Mouse (Mus musculus): ENCODE results near the gene Csdc2. TPM values are rescaled to one million over a fixed set of nuclear protein-coding genes. Genes with fewer than 3 reads are reported as not detected.

The Csdc2 gene
- polyA plus RNA-seq, 1 experiment: not detected

DNA sequence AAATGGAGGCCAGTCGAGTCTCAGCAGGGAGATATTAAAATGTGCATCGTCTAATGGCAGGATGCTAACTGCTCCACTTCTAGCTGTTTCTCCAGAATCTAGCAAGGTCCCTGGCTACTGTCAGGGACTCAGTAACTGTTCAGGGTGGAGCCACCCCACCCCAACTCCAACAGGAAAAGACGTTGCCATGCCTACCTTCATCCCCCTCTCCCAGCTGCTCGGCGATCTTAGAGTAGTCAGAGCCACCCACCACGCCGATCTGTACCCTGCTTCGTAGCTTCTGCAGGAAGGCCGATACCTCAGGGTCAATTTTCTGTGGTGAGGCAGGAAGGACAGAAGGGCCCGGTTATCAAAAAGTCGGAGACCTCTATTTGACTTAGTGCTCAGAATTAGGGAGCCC, 21.0 kb downstream of the Csdc2 start:
- peaks cover 32% of the 10 kb centered on the region for H3K4me1 ChIP-seq (ENCODE audit: control insufficient read depth)
- peaks cover 46% of the 10 kb centered on the region for H3K36me3 ChIP-seq (ENCODE audit: control insufficient read depth)
- no peaks in the 10 kb centered on the region for H3K9me3 ChIP-seq (ENCODE audit: control insufficient read depth, low read length)
- H3K4me3 ChIP-seq (replicated peaks): no peak overlapping the region
- TF ChIP-seq TAL1 (IDR thresholded peaks at IDR 0.05; ENCODE audit: low read length): no peak
- TF ChIP-seq GATA1 (IDR thresholded peaks at IDR 0.05; ENCODE audit: low read length): no peak
- no peaks in the 10 kb centered on the region for H3K27me3 ChIP-seq (ENCODE audit: control insufficient read depth)

DNA sequence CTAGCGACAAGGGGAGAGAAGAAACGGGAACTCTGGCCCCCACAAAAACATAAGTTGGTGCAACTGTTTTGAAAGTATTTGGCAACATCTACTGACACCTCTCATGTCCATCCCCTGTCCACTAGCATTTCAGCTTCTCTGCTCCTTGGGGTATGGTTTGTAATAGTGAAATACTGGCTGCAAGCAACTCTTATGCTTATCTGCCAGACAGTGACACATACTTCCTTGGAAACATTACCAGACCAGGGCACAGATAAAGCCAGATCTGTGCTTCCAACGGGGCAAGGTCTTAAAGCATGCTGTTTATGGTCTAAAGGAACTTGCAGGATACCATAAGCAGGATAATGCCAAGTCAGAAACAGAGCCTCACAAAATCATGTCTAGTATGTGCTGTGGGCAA, 22.3 kb downstream of the Csdc2 start:
- Histone ChIP-seq H3K9me3 (ENCODE audit: control insufficient read depth, low read length) (no peaks in the 10 kb centered on the region), H3K27me3 (ENCODE audit: control insufficient read depth) (no peaks in the 10 kb centered on the region), H3K36me3 (ENCODE audit: control insufficient read depth) (peaks cover 37% of the 10 kb centered on the region), H3K4me1 (ENCODE audit: control insufficient read depth) (peaks cover 32% of the 10 kb centered on the region), H3K4me3 (replicated peaks) (no peak overlapping the region)
- no peak for TF ChIP-seq GATA1 (IDR thresholded peaks at IDR 0.05; ENCODE audit: low read length)
- no peak for TF ChIP-seq TAL1 (IDR thresholded peaks at IDR 0.05; ENCODE audit: low read length)

DNA sequence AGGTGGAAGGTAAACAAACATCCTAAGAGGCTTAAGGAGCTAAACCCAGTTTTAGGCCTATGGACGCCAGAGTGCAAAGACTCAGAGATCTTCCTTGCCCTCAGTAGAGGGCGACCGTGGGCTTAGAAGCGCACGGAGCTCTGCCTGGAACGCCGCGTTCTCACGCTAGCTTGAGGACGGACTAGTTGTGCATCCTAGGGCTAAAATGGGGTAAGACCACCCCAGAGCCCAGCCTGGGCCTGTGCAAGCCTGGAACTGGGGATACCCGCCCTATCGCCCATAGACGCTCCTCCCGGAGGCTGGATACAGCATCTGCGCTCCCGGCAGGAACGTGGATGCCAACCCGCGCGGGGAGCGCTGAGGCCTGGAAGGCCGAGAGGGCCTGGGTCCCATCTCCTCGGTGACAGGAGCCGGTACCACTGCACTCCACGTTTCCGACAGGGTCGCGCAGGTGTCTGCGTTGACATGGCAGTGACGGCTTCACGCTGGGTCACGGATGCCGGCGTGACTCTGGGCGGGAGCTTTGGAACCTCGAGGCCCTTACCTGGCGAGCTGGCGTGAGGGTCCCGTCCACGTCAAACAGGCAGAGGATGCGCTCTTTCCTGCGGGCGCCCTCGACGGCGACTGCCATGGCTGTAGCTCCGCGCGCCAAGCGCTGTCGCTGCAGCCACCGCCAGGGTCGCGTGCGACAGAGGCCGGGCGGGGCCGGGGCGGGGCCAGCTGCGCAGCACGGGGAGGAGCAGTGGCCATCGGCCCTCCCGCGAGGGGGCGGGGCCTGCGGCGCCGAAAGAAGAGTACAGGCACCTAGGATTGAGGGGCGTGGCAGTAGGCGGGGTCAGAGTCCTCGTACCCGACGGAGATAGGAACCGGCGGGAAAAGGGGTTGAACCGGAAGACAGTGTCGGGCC, 23.9 kb downstream of the Csdc2 start, which contains the start of gene Pmm1:
Pmm1 (minus strand) TSS at position 760 of the 907 bp plus-strand sequence.
- H3K27me3 ChIP-seq (ENCODE audit: control insufficient read depth): no peaks in the 10 kb centered on the region
- TF ChIP-seq TAL1 (IDR thresholded peaks at IDR 0.05; ENCODE audit: low read length) (no peak), GATA1 (IDR thresholded peaks at IDR 0.05; ENCODE audit: low read length) (no peak)
- H3K36me3 ChIP-seq (ENCODE audit: control insufficient read depth): peaks cover 23% of the 10 kb centered on the region
- no peaks in the 10 kb centered on the region for H3K9me3 ChIP-seq (ENCODE audit: control insufficient read depth, low read length)
- peak within 1 kb of the TSS; percentile 80 for H3K4me3 ChIP-seq (replicated peaks)
- peaks cover 37% of the 10 kb centered on the region for H3K4me1 ChIP-seq (ENCODE audit: control insufficient read depth)

DNA sequence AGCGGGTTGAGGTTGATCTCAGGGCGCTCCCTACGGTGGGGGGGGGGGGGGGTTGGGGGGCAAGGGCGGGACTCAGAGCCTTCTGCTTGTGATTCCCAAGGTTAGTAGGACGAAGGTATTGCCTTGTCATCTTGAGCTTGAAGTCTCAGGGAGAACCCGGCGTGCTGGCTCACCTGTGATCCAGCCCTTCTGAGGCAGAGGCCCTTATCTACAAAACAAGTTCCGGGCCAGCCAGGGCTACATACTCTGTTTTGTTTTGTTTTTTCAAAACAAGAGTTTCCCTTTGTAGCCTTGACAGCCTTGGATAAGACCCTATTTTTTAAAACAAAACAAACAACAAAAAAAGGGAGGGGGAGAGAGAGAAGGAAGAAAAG, 24.5 kb downstream of the Csdc2 start:
- Histone ChIP-seq H3K4me3 (replicated peaks) (peak overlapping the region; percentile 80), H3K27me3 (ENCODE audit: control insufficient read depth) (no peaks in the 10 kb centered on the region), H3K9me3 (ENCODE audit: control insufficient read depth, low read length) (no peaks in the 10 kb centered on the region), H3K36me3 (ENCODE audit: control insufficient read depth) (peaks cover 17% of the 10 kb centered on the region), H3K4me1 (ENCODE audit: control insufficient read depth) (peaks cover 37% of the 10 kb centered on the region)
- TF ChIP-seq GATA1 (IDR thresholded peaks at IDR 0.05; ENCODE audit: low read length): no peak
- no peak for TF ChIP-seq TAL1 (IDR thresholded peaks at IDR 0.05; ENCODE audit: low read length)

DNA sequence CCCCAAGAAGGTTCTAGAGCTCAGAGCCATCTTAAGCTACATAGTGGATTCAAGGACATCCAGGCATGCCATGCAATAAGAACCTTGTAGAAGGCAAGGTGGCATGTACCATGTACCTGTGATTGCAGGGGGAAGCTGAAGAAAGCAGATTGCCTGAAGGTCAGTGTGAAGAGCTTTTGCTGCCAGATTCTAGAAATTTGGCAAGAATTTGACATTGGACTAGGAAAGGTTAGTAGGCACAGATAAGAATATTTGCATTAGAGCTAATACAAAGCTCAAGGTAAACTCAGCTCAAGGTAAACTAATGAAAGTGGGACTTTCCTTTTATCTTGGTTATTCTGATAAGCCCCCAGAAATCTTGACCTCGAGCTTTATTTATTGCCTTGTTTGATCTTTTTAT, 27.7 kb downstream of the Csdc2 start:
- Histone ChIP-seq H3K4me1 (ENCODE audit: control insufficient read depth) (peaks cover 35% of the 10 kb centered on the region), H3K27me3 (ENCODE audit: control insufficient read depth) (no peaks in the 10 kb centered on the region; the same call in 1 of the 2 replicates), H3K9me3 (ENCODE audit: control insufficient read depth, low read length) (no peaks in the 10 kb centered on the region), H3K4me3 (replicated peaks) (no peak overlapping the region), H3K36me3 (ENCODE audit: control insufficient read depth) (no peaks in the 10 kb centered on the region)
- TF ChIP-seq GATA1 (IDR thresholded peaks at IDR 0.05; ENCODE audit: low read length) (no peak), TAL1 (IDR thresholded peaks at IDR 0.05; ENCODE audit: low read length) (no peak)

DNA sequence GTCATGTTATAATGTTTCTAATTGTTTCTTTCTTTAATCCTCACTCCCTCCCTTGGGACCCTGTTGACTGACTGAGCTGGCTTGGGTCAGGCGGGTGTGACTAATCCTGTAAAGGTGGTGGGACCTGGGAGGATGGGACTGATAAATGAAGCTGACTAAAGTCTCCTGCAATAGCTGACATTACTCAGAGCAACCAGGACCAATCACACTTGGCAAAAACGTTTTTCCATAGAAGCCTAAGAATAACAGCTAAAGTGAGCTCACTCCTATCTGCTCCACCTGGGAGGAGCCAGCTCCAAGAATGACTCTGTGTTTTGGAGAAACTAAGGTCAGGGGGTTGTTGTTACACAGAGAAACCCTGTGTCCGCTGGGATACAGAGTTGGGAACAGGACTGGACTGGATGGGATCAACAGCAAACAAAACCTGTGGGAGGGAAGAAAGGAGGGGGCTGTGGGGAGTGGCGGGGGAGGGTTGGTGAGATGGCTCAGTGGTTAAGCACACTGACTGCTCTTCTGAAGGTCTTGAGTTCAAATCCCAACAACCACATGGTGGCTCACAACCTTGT, 28.5 kb downstream of the Csdc2 start:
- Histone ChIP-seq H3K9me3 (ENCODE audit: control insufficient read depth, low read length) (no peaks in the 10 kb centered on the region), H3K4me3 (replicated peaks) (no peak overlapping the region), H3K36me3 (ENCODE audit: control insufficient read depth) (no peaks in the 10 kb centered on the region), H3K4me1 (ENCODE audit: control insufficient read depth) (peaks cover 35% of the 10 kb centered on the region), H3K27me3 (ENCODE audit: control insufficient read depth) (no peaks in the 10 kb centered on the region; the same call in 1 of the 2 replicates)
- no peak for TF ChIP-seq TAL1 (IDR thresholded peaks at IDR 0.05; ENCODE audit: low read length)
- TF ChIP-seq GATA1 (IDR thresholded peaks at IDR 0.05; ENCODE audit: low read length): no peak

DNA sequence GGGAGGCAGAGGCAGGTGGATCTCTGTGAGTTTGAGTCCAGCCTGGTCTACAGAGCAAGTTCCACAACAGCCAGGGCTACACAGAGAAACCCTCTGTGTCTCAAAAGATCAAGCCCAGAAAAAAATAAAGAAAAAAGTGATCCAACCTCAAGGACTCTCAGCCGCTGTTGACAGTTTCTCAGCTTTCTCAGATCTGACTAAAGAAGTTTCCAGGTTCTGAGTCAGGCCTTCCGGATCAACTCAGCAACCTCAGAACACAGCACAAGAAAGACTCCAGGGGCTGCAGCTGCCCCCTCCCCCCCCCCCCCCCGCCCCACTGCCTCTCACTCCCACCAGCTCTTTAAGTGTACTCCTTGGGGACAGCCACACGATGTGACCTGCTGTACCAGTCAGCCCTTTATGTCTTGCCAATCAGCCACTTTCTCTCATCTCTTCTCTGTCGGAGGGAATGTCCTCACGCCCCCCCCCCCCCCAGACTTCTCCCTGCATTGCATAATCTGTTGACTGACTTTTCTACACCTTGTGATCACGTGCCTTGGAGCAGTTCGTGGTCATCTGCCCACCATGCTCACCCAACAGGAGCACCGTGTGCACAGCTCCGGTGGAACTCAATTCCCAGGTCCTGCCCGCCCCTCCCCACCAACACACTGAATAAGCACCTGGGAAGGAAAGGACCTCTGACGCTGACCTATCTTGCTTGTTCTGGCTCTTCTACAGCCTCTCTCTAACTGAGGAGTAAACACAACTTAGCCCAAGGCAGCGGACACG, 29.7 kb downstream of the Csdc2 start:
- TF ChIP-seq TAL1 (IDR thresholded peaks at IDR 0.05; ENCODE audit: low read length) (no peak), GATA1 (IDR thresholded peaks at IDR 0.05; ENCODE audit: low read length) (no peak)
- no peaks in the 10 kb centered on the region for H3K36me3 ChIP-seq (ENCODE audit: control insufficient read depth)
- H3K4me1 ChIP-seq (ENCODE audit: control insufficient read depth): peaks cover 26% of the 10 kb centered on the region
- H3K4me3 ChIP-seq (replicated peaks): no peak overlapping the region
- H3K9me3 ChIP-seq (ENCODE audit: control insufficient read depth, low read length): no peaks in the 10 kb centered on the region
- no peaks in the 10 kb centered on the region; the same call in 1 of the 2 replicates for H3K27me3 ChIP-seq (ENCODE audit: control insufficient read depth)

DNA sequence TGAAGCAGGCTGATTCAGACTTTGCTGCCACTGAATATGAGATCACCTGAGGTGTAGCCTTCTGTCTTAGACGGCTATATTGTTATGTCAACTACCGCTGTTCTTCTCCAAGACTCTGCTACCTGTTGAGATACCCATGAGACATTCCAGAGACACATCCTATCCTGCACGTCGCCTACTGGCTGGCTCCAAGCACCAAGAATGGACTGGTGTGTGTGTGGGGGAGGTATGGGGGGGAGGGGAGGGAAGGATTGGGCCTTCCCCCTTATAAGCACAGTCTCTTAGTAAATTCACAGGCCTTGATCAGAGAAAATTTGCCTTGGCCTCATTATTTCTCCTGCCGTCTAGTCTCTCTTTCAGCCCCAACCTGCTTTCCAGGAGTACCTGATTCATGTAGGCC, 31.3 kb downstream of the Csdc2 start:
- Histone ChIP-seq H3K9me3 (ENCODE audit: control insufficient read depth, low read length) (0 out of 2 replicates have a peak, but pooled peaks cover 3% of the 10 kb centered on the region), H3K36me3 (ENCODE audit: control insufficient read depth) (no peaks in the 10 kb centered on the region), H3K27me3 (ENCODE audit: control insufficient read depth) (no peaks in the 10 kb centered on the region; the same call in 1 of the 2 replicates), H3K4me3 (replicated peaks) (no peak overlapping the region), H3K4me1 (ENCODE audit: control insufficient read depth) (peaks cover 22% of the 10 kb centered on the region)
- TF ChIP-seq TAL1 (IDR thresholded peaks at IDR 0.05; ENCODE audit: low read length): no peak
- TF ChIP-seq GATA1 (IDR thresholded peaks at IDR 0.05; ENCODE audit: low read length): no peak
